Mouse (Mus musculus) MEL (cell line): Measurements from ENCODE around the gene Ccn2. TPM values are rescaled to one million over a fixed set of nuclear protein-coding genes. Genes with fewer than 3 reads are reported as not detected.

ENCODE experiments used
- DNase-seq: peaks from one replicate; pipeline ENCODE4 v3.0.0; 2011; ENCODE audit warnings: low read depth, low spot score
- H3K27ac ChIP-seq: 2 replicates; pipeline ENCODE4 v1.5.1; 2012; ENCODE audit warnings: low read depth, mild to moderate bottlenecking, control low read depth, low read length, moderate library complexity; ENCODE audit not compliant: control insufficient read depth
- H3K27me3 ChIP-seq, 2 experiments: fragments of 150-350 bp in 1 of 2; sonication (generic) in 1 of 2; 2 replicates each; pipeline ENCODE4 v1.6.1; 2012; ENCODE audit warnings: low read length in 2 of 2, mild to moderate bottlenecking in 2 of 2, improper control_type of control experiment in 1 of 2, moderate library complexity in 1 of 2; ENCODE audit not compliant: insufficient read depth in 2 of 2, control insufficient read depth in 1 of 2
- H3K36me3 ChIP-seq, 2 experiments: 2 replicates each; pipeline ENCODE4 v1.6.1; 2012 to 2014; ENCODE audit warnings: low read length in 2 of 2, improper control_type of control experiment in 1 of 2, inconsistent platforms in 1 of 2, mild to moderate bottlenecking in 1 of 2; ENCODE audit not compliant: insufficient read depth in 2 of 2, control insufficient read depth in 1 of 2
- H3K4me1 ChIP-seq, 2 experiments: fragments of 150-350 bp in 1 of 2; sonication (generic) in 1 of 2; 2 replicates each; pipeline ENCODE4 v1.6.1; 2012; ENCODE audit warnings: low read length in 2 of 2, improper control_type of control experiment in 1 of 2, mild to moderate bottlenecking in 1 of 2; ENCODE audit not compliant: insufficient read depth in 2 of 2, control insufficient read depth in 1 of 2
- H3K4me3 ChIP-seq, 2 experiments: fragments of 150-350 bp in 1 of 2; sonication (generic) in 1 of 2; 2 replicates each; pipeline ENCODE4 v1.5.1; 2012; ENCODE audit warnings: low read depth in 2 of 2, low read length in 2 of 2, mild to moderate bottlenecking in 2 of 2, moderate library complexity in 2 of 2, control low read depth in 1 of 2, improper control_type of control experiment in 1 of 2; ENCODE audit not compliant: control insufficient read depth in 1 of 2, insufficient read depth in 1 of 2
- H3K79me2 ChIP-seq: 2 replicates; pipeline ENCODE4 v1.6.1; 2012; ENCODE audit warnings: mild to moderate bottlenecking, low read length, moderate library complexity; ENCODE audit not compliant: control insufficient read depth, poor library complexity, insufficient read depth
- H3K9ac ChIP-seq: 2 replicates; pipeline ENCODE4 v1.6.1; 2012; ENCODE audit warnings: low read depth, mild to moderate bottlenecking, control low read depth, low read length, moderate library complexity; ENCODE audit not compliant: control insufficient read depth, poor library complexity, severe bottlenecking
- H3K9me3 ChIP-seq: fragments of 150-350 bp; sonication (generic); replicated peaks from 2 replicates; pipeline ENCODE4 v1.6.1; 2012; ENCODE audit warnings: mild to moderate bottlenecking, low read length, improper control_type of control experiment, moderate library complexity; ENCODE audit not compliant: insufficient read depth
- BHLHE40 ChIP-seq: IDR thresholded peaks from 2 replicates; pipeline ENCODE4 v1.6.1; 2012; ENCODE audit warnings: low read depth, mild to moderate bottlenecking, inconsistent platforms, low read length, improper control_type of control experiment, borderline replicate concordance
- CHD1 ChIP-seq: IDR thresholded peaks from 2 replicates; pipeline ENCODE4 v1.6.1; 2012; ENCODE audit warnings: low read depth, mild to moderate bottlenecking, inconsistent platforms, low read length, improper control_type of control experiment
- CHD2 ChIP-seq: IDR thresholded peaks from 2 replicates; pipeline ENCODE4 v1.6.1; 2011; ENCODE audit warnings: low read length, improper control_type of control experiment
- CTCF ChIP-seq, 3 experiments: IDR thresholded peaks in 2 of 3; conservative IDR thresholded peaks in 1 of 3; 2 replicates each; pipeline ENCODE4 v1.5.1; 2011 to 2012; ENCODE audit warnings: low read length in 3 of 3, low read depth in 2 of 3, mild to moderate bottlenecking in 2 of 3, improper control_type of control experiment in 1 of 3, inconsistent platforms in 1 of 3, mixed read lengths in 1 of 3, moderate library complexity in 1 of 3; ENCODE audit not compliant: control insufficient read depth in 1 of 3, insufficient read depth in 1 of 3, poor library complexity in 1 of 3, severe bottlenecking in 1 of 3
- E2F4 ChIP-seq: IDR thresholded peaks from 2 replicates; pipeline ENCODE4 v1.6.1; 2011; ENCODE audit warnings: low read depth, low read length, improper control_type of control experiment, borderline replicate concordance
- ELF1 ChIP-seq: IDR thresholded peaks from 2 replicates; pipeline ENCODE4 v1.6.1; 2014; ENCODE audit warnings: low read depth, mild to moderate bottlenecking, inconsistent platforms, low read length, improper control_type of control experiment, moderate library complexity
- EP300 ChIP-seq, 2 experiments: IDR thresholded peaks; 2 replicates each; pipeline ENCODE4 v1.6.1; 2011; ENCODE audit warnings: improper control_type of control experiment in 2 of 2, low read length in 2 of 2, low read depth in 1 of 2, mild to moderate bottlenecking in 1 of 2
- ETS1 ChIP-seq: IDR thresholded peaks from 2 replicates; pipeline ENCODE4 v1.6.1; 2012; ENCODE audit warnings: low read depth, mild to moderate bottlenecking, inconsistent platforms, low read length, improper control_type of control experiment, moderate library complexity
- GABPA ChIP-seq: IDR thresholded peaks from 2 replicates; pipeline ENCODE4 v1.6.1; 2012; ENCODE audit warnings: low read depth, mild to moderate bottlenecking, inconsistent platforms, low read length, improper control_type of control experiment, moderate library complexity
- GATA1 ChIP-seq: IDR thresholded peaks from 2 replicates; pipeline ENCODE4 v1.6.1; 2011; ENCODE audit warnings: low read depth, low read length, improper control_type of control experiment
- HCFC1 ChIP-seq: IDR thresholded peaks from 2 replicates; pipeline ENCODE4 v1.6.1; 2012; ENCODE audit warnings: low read depth, mild to moderate bottlenecking, inconsistent platforms, low read length, improper control_type of control experiment, moderate library complexity
- JUND ChIP-seq: IDR thresholded peaks from 2 replicates; pipeline ENCODE4 v1.6.1; 2011; ENCODE audit warnings: low read depth, mild to moderate bottlenecking, improper control_type of control experiment, low read length
- KAT2A ChIP-seq: conservative IDR thresholded peaks from 2 replicates; pipeline ENCODE4 v1.6.1; 2012; ENCODE audit warnings: low read depth, low read length, improper control_type of control experiment, inconsistent platforms
- MAFK ChIP-seq: IDR thresholded peaks from 2 replicates; pipeline ENCODE4 v1.6.1; 2011; ENCODE audit warnings: low read depth, mild to moderate bottlenecking, low read length, improper control_type of control experiment, borderline replicate concordance
- MAX ChIP-seq: IDR thresholded peaks from 2 replicates; pipeline ENCODE4 v1.6.1; 2011; ENCODE audit warnings: low read length, improper control_type of control experiment
- MXI1 ChIP-seq: IDR thresholded peaks from 2 replicates; pipeline ENCODE4 v1.6.1; 2011; ENCODE audit warnings: mild to moderate bottlenecking, low read depth, low read length, improper control_type of control experiment
- MYB ChIP-seq: IDR thresholded peaks from 2 replicates; pipeline ENCODE4 v1.6.1; 2011; ENCODE audit warnings: mild to moderate bottlenecking, low read depth, low read length, improper control_type of control experiment
- MYC ChIP-seq: IDR thresholded peaks from 2 replicates; pipeline ENCODE4 v1.6.1; 2011; ENCODE audit warnings: low read depth, mild to moderate bottlenecking, low read length, improper control_type of control experiment, moderate library complexity
- NRF1 ChIP-seq: IDR thresholded peaks from 2 replicates; pipeline ENCODE4 v1.6.1; 2014; ENCODE audit warnings: low read depth, mild to moderate bottlenecking, inconsistent platforms, low read length, improper control_type of control experiment, moderate library complexity; ENCODE audit not compliant: poor library complexity, insufficient read depth, severe bottlenecking
- POLR2A ChIP-seq, 2 experiments: IDR thresholded peaks; 2 replicates each; pipeline ENCODE4 v1.6.1; 2011 to 2012; ENCODE audit warnings: low read length in 2 of 2, mild to moderate bottlenecking in 2 of 2, control low read depth in 1 of 2, improper control_type of control experiment in 1 of 2, low read depth in 1 of 2, moderate library complexity in 1 of 2; ENCODE audit not compliant: control insufficient read depth in 1 of 2, insufficient read depth in 1 of 2, poor library complexity in 1 of 2
- POLR2AphosphoS2 ChIP-seq: IDR thresholded peaks from 2 replicates; pipeline ENCODE4 v1.6.1; 2011; ENCODE audit warnings: low read length, improper control_type of control experiment
- POLR2AphosphoS5 ChIP-seq: IDR thresholded peaks from 2 replicates; pipeline ENCODE4 v1.6.1; 2012; ENCODE audit warnings: low read depth, borderline replicate concordance, mild to moderate bottlenecking, inconsistent platforms, low read length, moderate library complexity, mixed read lengths
- RAD21 ChIP-seq: IDR thresholded peaks from 2 replicates; pipeline ENCODE4 v1.6.1; 2011; ENCODE audit warnings: mild to moderate bottlenecking, low read depth, low read length, improper control_type of control experiment
- RCOR1 ChIP-seq: IDR thresholded peaks from 2 replicates; pipeline ENCODE4 v1.6.1; 2012; ENCODE audit warnings: low read depth, mild to moderate bottlenecking, inconsistent platforms, low read length, improper control_type of control experiment
- SIN3A ChIP-seq: IDR thresholded peaks from 2 replicates; pipeline ENCODE4 v1.6.1; 2012; ENCODE audit warnings: low read length, improper control_type of control experiment, inconsistent platforms
- SMC3 ChIP-seq: IDR thresholded peaks from 2 replicates; pipeline ENCODE4 v1.6.1; 2011; ENCODE audit warnings: low read depth, low read length, improper control_type of control experiment
- TAL1 ChIP-seq: IDR thresholded peaks from 2 replicates; pipeline ENCODE4 v1.6.1; 2012; ENCODE audit warnings: mild to moderate bottlenecking, inconsistent platforms, low read length, moderate library complexity, mixed read lengths
- TBP ChIP-seq: IDR thresholded peaks from 2 replicates; pipeline ENCODE4 v1.8.0; 2011; ENCODE audit warnings: low read depth, low read length, improper control_type of control experiment
- TCF12 ChIP-seq: IDR thresholded peaks from 2 replicates; pipeline ENCODE4 v1.6.1; 2014; ENCODE audit warnings: low read depth, mild to moderate bottlenecking, inconsistent platforms, low read length, improper control_type of control experiment, moderate library complexity
- UBTF ChIP-seq: IDR thresholded peaks from 2 replicates; pipeline ENCODE4 v1.6.1; 2012; ENCODE audit warnings: low read depth, mild to moderate bottlenecking, inconsistent platforms, low read length, improper control_type of control experiment, moderate library complexity, borderline replicate concordance; ENCODE audit not compliant: insufficient read depth
- USF1 ChIP-seq: IDR thresholded peaks from 2 replicates; pipeline ENCODE4 v1.6.1; 2014; ENCODE audit warnings: low read depth, mild to moderate bottlenecking, inconsistent platforms, low read length, improper control_type of control experiment, moderate library complexity
- USF2 ChIP-seq, 2 experiments: IDR thresholded peaks; 2 replicates each; pipeline ENCODE4 v1.6.1; 2011 to 2012; ENCODE audit warnings: improper control_type of control experiment in 2 of 2, low read length in 2 of 2, borderline replicate concordance in 1 of 2, inconsistent platforms in 1 of 2, low read depth in 1 of 2, mild to moderate bottlenecking in 1 of 2; ENCODE audit not compliant: insufficient read depth in 1 of 2
- ZC3H11A ChIP-seq: IDR thresholded peaks from 2 replicates; pipeline ENCODE4 v1.6.1; 2012; ENCODE audit warnings: low read depth, mild to moderate bottlenecking, inconsistent platforms, low read length, improper control_type of control experiment
- ZKSCAN1 ChIP-seq: IDR thresholded peaks from 2 replicates; pipeline ENCODE4 v1.6.1; 2012; ENCODE audit warnings: low read depth, mild to moderate bottlenecking, inconsistent platforms, low read length, improper control_type of control experiment, moderate library complexity
- ZMIZ1 ChIP-seq: IDR thresholded peaks from 2 replicates; pipeline ENCODE4 v1.6.1; 2012; ENCODE audit warnings: low read depth, mild to moderate bottlenecking, inconsistent platforms, low read length, improper control_type of control experiment, moderate library complexity
- ZNF384 ChIP-seq: IDR thresholded peaks from 2 replicates; pipeline ENCODE4 v1.6.1; 2012; ENCODE audit warnings: low read depth, mild to moderate bottlenecking, inconsistent platforms, low read length, improper control_type of control experiment
- polyA plus RNA-seq, 2 experiments: library from polyadenylated mRNA; stranded (reverse) in 1 of 2; unstranded in 1 of 2; fragments of >175 nt in 1 of 2; fragments of >200 nt in 1 of 2; gene quantifications; 2 replicates each; pipeline versions ENCODE4 v1.2.1 to v1.2.4; 2012; ENCODE audit warnings: low replicate concordance in 2 of 2, low read depth in 1 of 2; ENCODE audit not compliant: insufficient read length in 2 of 2, insufficient read depth in 1 of 2, missing spikeins in 1 of 2
- total RNA-seq: library from RNA; depleted of rRNA; stranded (reverse); fragments of 300-350 nt; gene quantifications from 2 replicates; pipeline ENCODE4 v1.2.3, GENCODE M21; 2012

Ccn2 gene
- total and polyA plus RNA-seq, 3 experiments = not detected

DNA sequence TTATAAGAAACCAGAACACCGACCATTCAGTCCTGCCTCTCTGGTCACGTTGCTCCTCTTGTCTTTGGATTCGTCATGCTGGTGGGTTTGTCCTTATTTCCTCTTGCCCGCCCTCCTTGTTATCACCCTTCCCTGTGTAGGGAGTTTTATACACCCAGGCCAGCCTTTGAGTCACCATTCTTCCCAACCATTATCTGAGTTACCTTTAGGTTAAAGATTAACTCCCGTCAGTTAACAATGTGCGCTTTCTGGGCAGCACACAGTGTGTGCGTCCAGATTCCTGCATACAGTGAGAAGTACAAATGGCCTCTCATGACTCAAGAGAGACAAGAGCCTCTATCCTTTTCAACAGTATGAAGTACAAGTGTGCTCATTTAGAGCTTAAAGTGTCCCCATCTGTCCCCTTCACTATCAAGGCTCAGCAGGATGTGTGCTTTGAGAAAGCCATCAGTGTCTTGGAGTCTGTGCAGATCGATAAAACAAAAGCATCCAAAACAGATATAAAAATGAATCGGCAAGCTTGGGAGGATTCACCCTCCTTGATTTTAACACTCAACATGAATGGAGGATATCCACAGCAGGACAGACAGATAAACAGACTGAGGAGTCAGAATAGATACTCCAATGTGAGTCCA is 34.0 kb downstream of the Ccn2 start:
- H3K9me3 ChIP-seq = no peaks in the 10 kb centered on the region
- H3K79me2 ChIP-seq = no peaks in the 10 kb centered on the region
- H3K9ac ChIP-seq = peak overlapping the region; percentile 37
- H3K27ac ChIP-seq = peak overlapping the region; percentile 38
- peak overlapping the region; percentile 56 to 80 for H3K4me3 ChIP-seq
- DNase-seq = peak; percentile 84
- no peaks in the 10 kb centered on the region for H3K27me3 ChIP-seq
- peaks cover 0 to 4% of the 10 kb centered on the region in 2 experiments; a peak in 1 of 4 replicates for H3K36me3 ChIP-seq
- H3K4me1 ChIP-seq = no peaks in the 10 kb centered on the region; a peak in 1 of 4 replicates
- TF ChIP-seq CHD2 = no peak
- peak; percentile 24; the same call in 1 of the 2 replicates for TF ChIP-seq ETS1
- TF ChIP-seq HCFC1 = peak; percentile 29; the same call in 1 of the 2 replicates
- no peak for TF ChIP-seq CHD1
- TF ChIP-seq MYC = peak; percentile 13; the same call in 1 of the 2 replicates
- TF ChIP-seq POLR2AphosphoS5 = no peak
- TF ChIP-seq USF2 (IDR thresholded peaks at IDR 0.05; ENCODE audit: borderline replicate concordance in 1 of 2, insufficient read depth in 1 of 2, low read depth in 1 of 2, low read length in 2 of 2) = no peak
- peak; percentile 51; the same call in 1 of the 2 replicates for TF ChIP-seq TCF12
- TF ChIP-seq UBTF = no peak
- TF ChIP-seq KAT2A = no peak
- TF ChIP-seq E2F4 = no peak
- no peak for TF ChIP-seq ZKSCAN1
- peak; percentile 6 to 64 for TF ChIP-seq EP300 (IDR thresholded peaks at IDR 0.05; ENCODE audit: low read depth in 1 of 2, low read length in 2 of 2)
- TF ChIP-seq POLR2AphosphoS2 = no peak
- no peak for TF ChIP-seq ZNF384
- no peak for TF ChIP-seq POLR2A (IDR thresholded peaks at IDR 0.05; ENCODE audit: control insufficient read depth in 1 of 2, insufficient read depth in 1 of 2, low read depth in 1 of 2, low read length in 2 of 2, poor library complexity in 1 of 2)
- TF ChIP-seq SIN3A = no peak; the same call in 1 of the 2 replicates
- peak; percentile 59 for TF ChIP-seq TAL1
- no peak for TF ChIP-seq CTCF (IDR thresholded peaks at IDR 0.05 in 2 of 3, conservative IDR thresholded peaks at IDR 0.05 in 1 of 3; ENCODE audit: control insufficient read depth in 1 of 3, insufficient read depth in 1 of 3, low read depth in 2 of 3, low read length in 3 of 3, poor library complexity in 1 of 3, severe bottlenecking in 1 of 3)
- TF ChIP-seq USF1 = peak; percentile 62
- no peak for TF ChIP-seq MYB
- no peak for TF ChIP-seq ZC3H11A
- TF ChIP-seq TBP = peak; percentile 64
- TF ChIP-seq SMC3 = no peak
- TF ChIP-seq JUND = no peak
- TF ChIP-seq MXI1 = 0 out of 2 replicates have a peak, but pooled peaks have one; percentile 10
- no peak for TF ChIP-seq BHLHE40
- TF ChIP-seq ELF1 = no peak
- TF ChIP-seq MAFK = no peak
- TF ChIP-seq MAX = no peak; the same call in 1 of the 2 replicates
- no peak for TF ChIP-seq RAD21
- TF ChIP-seq ZMIZ1 = peak; percentile 51; the same call in 1 of the 2 replicates
- TF ChIP-seq RCOR1 = no peak; the same call in 1 of the 2 replicates
- TF ChIP-seq GABPA = no peak
- no peak; the same call in 1 of the 2 replicates for TF ChIP-seq GATA1
- no peak for TF ChIP-seq NRF1
